Mouse (Mus musculus) stomach, embryonic 16.5 days (tissue): ENCODE results near the gene Aida. TPM values are rescaled to one million over a fixed set of nuclear protein-coding genes. Genes with fewer than 3 reads are reported as not detected.

Source experiments
- ATAC-seq: fragments of 200-750 bp; cut with Nextera tagmentation; 2 replicates; pipeline ENCODE4 v1.8.0; 2017; ENCODE audit warnings: moderate number of reproducible peaks, moderate TSS enrichment; ENCODE audit not compliant: insufficient read depth, low FRiP score
- H3K27ac ChIP-seq: fragments of 300-500 bp; sonication (generic); 2 replicates; pipeline ENCODE4 v1.5.1; 2014; ENCODE audit warnings: low read length
- H3K27me3 ChIP-seq: fragments of 300-500 bp; sonication (generic); 2 replicates; pipeline ENCODE4 v1.6.1; 2014; ENCODE audit warnings: low read length, control low read depth, mixed read lengths; ENCODE audit not compliant: control insufficient read depth, insufficient read depth
- H3K36me3 ChIP-seq: fragments of 300-500 bp; sonication (generic); 2 replicates; pipeline ENCODE4 v1.6.1; 2014; ENCODE audit warnings: low read length; ENCODE audit not compliant: control insufficient read depth, insufficient read depth
- H3K4me1 ChIP-seq: fragments of 300-500 bp; sonication (generic); 2 replicates; pipeline ENCODE4 v1.6.1; 2014; ENCODE audit warnings: low read length, control low read depth, mixed read lengths; ENCODE audit not compliant: control insufficient read depth, insufficient read depth
- H3K4me2 ChIP-seq: fragments of 300-500 bp; sonication (generic); 2 replicates; pipeline ENCODE4 v1.6.1; 2014; ENCODE audit warnings: low read depth, low read length, mixed read lengths
- H3K4me3 ChIP-seq: fragments of 300-500 bp; sonication (generic); replicated peaks from 2 replicates; pipeline ENCODE4 v1.5.1; 2014; ENCODE audit warnings: mild to moderate bottlenecking, low read length
- H3K9ac ChIP-seq: fragments of 300-500 bp; sonication (generic); 2 replicates; pipeline ENCODE4 v1.6.1; 2014; ENCODE audit warnings: low read length
- H3K9me3 ChIP-seq: fragments of 300-500 bp; sonication (generic); replicated peaks from 2 replicates; pipeline ENCODE4 v1.6.1; 2016; ENCODE audit warnings: low read length, control low read depth; ENCODE audit not compliant: control insufficient read depth
- WGBS: fragments of 180-500 bp; shearing (Covaris S2); extraction: QIAGEN DNeasy Blood & Tissue Kit; methylation state at CpG from one replicate; pipeline ENCODE4 v1.1.7; 2014; 5-methylcytosine and 5-hydroxymethylcytosine counted together
- polyA plus RNA-seq: library from polyadenylated mRNA; unstranded; fragments of >200 nt; fragmentation: Nextera tagmentation; extraction: Ambion mirVana; gene quantifications from 2 replicates; pipeline ENCODE4 v1.2.1, GENCODE M21; 2015

Aida gene
- 29.4 and 37.8 TPM in 2 replicates for polyA plus RNA-seq

GRCm38 (mm10) chr1:183296465-183296864 lies at the start of gene Aida:
Gene Aida (plus strand): TSS chr1:183296590.
- no peaks in the 10 kb centered on the region for H3K9me3 ChIP-seq
- H3K9ac ChIP-seq, result peak within 1 kb of the TSS; percentile 67
- ATAC-seq, result no peak
- H3K4me3 ChIP-seq, result peak within 1 kb of the TSS; percentile 53
- WGBS, result under 1% methylated on average over 26 of the region's 26 CpGs
- H3K4me1 ChIP-seq, result no peaks in the 10 kb centered on the region
- peak within 1 kb of the TSS; percentile 54 for H3K4me2 ChIP-seq
- no peaks in the 10 kb centered on the region; the same call in 1 of the 2 replicates for H3K36me3 ChIP-seq
- H3K27me3 ChIP-seq, result no peaks in the 10 kb centered on the region
- peak within 1 kb of the TSS; percentile 47 for H3K27ac ChIP-seq

- H3K9ac ChIP-seq, result no peak overlapping the region
- H3K36me3 ChIP-seq, result no peaks in the 10 kb centered on the region
- H3K4me1 ChIP-seq, result no peaks in the 10 kb centered on the region
- no peaks in the 10 kb centered on the region for H3K27me3 ChIP-seq
- no peak for ATAC-seq
- H3K27ac ChIP-seq, result no peak overlapping the region
- no peak overlapping the region for H3K4me2 ChIP-seq
- H3K9me3 ChIP-seq, result no peaks in the 10 kb centered on the region
- 40% methylated on average over 1 of the region's 1 CpGs for WGBS
- H3K4me3 ChIP-seq, result no peak overlapping the region
These were observed 48.2 kb upstream of the Aida start for GRCm38 (mm10) chr1:183248144-183248543.

- Histone ChIP-seq H3K4me1 (no peaks in the 10 kb centered on the region), H3K4me3 (no peak overlapping the region), H3K9me3 (no peaks in the 10 kb centered on the region), H3K36me3 (no peaks in the 10 kb centered on the region), H3K27ac (no peak overlapping the region), H3K9ac (no peak overlapping the region), H3K4me2 (no peak overlapping the region), H3K27me3 (no peaks in the 10 kb centered on the region)
- WGBS, result 62% methylated on average over 4 of the region's 4 CpGs
- 0 out of 2 replicates have a peak, but pooled peaks have one; percentile 50 for ATAC-seq
These were observed 45.8 kb upstream of the Aida start for GRCm38 (mm10) chr1:183250612-183251011.

- no peak for ATAC-seq
- Histone ChIP-seq H3K9ac (no peak overlapping the region), H3K9me3 (no peaks in the 10 kb centered on the region), H3K4me1 (no peaks in the 10 kb centered on the region), H3K36me3 (no peaks in the 10 kb centered on the region), H3K4me2 (no peak overlapping the region), H3K27ac (no peak overlapping the region), H3K4me3 (no peak overlapping the region), H3K27me3 (no peaks in the 10 kb centered on the region)
- WGBS, result 72% methylated on average over 2 of the region's 2 CpGs
These were observed 44.6 kb upstream of the Aida start for GRCm38 (mm10) chr1:183251818-183252217.

- Histone ChIP-seq H3K27ac (no peak overlapping the region), H3K4me3 (no peak overlapping the region), H3K4me2 (no peak overlapping the region), H3K9me3 (no peaks in the 10 kb centered on the region), H3K4me1 (no peaks in the 10 kb centered on the region), H3K27me3 (no peaks in the 10 kb centered on the region), H3K36me3 (no peaks in the 10 kb centered on the region), H3K9ac (no peak overlapping the region)
- WGBS, result 44% methylated on average over 10 of the region's 10 CpGs
- ATAC-seq, result no peak
These were observed 43.8 kb upstream of the Aida start for GRCm38 (mm10) chr1:183252574-183252973.

GRCm38 (mm10) chr1:183264145-183265008 lies 32.0 kb upstream of the Aida start:
- H3K4me2 ChIP-seq, result peak overlapping the region; percentile 14; the same call in 1 of the 2 replicates
- 0 out of 2 replicates have a peak, but pooled peaks have one; percentile 29 for ATAC-seq
- WGBS, result 60% methylated on average over 13 of the region's 13 CpGs
- H3K27me3 ChIP-seq, result no peaks in the 10 kb centered on the region
- H3K4me1 ChIP-seq, result no peaks in the 10 kb centered on the region; the same call in 1 of the 2 replicates
- H3K9me3 ChIP-seq, result no peaks in the 10 kb centered on the region
- no peaks in the 10 kb centered on the region for H3K36me3 ChIP-seq
- no peak overlapping the region for H3K9ac ChIP-seq
- no peak overlapping the region for H3K4me3 ChIP-seq
- no peak overlapping the region for H3K27ac ChIP-seq

GRCm38 (mm10) chr1:183265921-183266467 lies 30.4 kb upstream of the Aida start:
- no peaks in the 10 kb centered on the region; the same call in 1 of the 2 replicates for H3K4me1 ChIP-seq
- H3K9ac ChIP-seq, result no peak overlapping the region
- no peak overlapping the region for H3K27ac ChIP-seq
- H3K4me3 ChIP-seq, result no peak overlapping the region
- no peaks in the 10 kb centered on the region for H3K27me3 ChIP-seq
- H3K9me3 ChIP-seq, result no peaks in the 10 kb centered on the region
- 59% methylated on average over 14 of the region's 14 CpGs for WGBS
- no peak overlapping the region for H3K4me2 ChIP-seq
- no peak for ATAC-seq
- no peaks in the 10 kb centered on the region for H3K36me3 ChIP-seq

- H3K4me3 ChIP-seq, result no peak overlapping the region
- H3K27me3 ChIP-seq, result no peaks in the 10 kb centered on the region
- no peak overlapping the region for H3K27ac ChIP-seq
- H3K4me2 ChIP-seq, result no peak overlapping the region
- no peaks in the 10 kb centered on the region for H3K9me3 ChIP-seq
- no peaks in the 10 kb centered on the region for H3K36me3 ChIP-seq
- no peak for ATAC-seq
- no peak overlapping the region for H3K9ac ChIP-seq
- no peaks in the 10 kb centered on the region; the same call in 1 of the 2 replicates for H3K4me1 ChIP-seq
- WGBS, result 66% methylated on average over 6 of the region's 6 CpGs
These were observed 28.7 kb upstream of the Aida start for GRCm38 (mm10) chr1:183267666-183268065.
